Mouse (Mus musculus): ENCODE data around the gene Tmem211. TPM values are rescaled to one million over a fixed set of nuclear protein-coding genes. Genes with fewer than 3 reads are reported as not detected.

The Tmem211 gene
- not detected for polyA plus RNA-seq (2017; shearing (Covaris generic))

- no peak for ATAC-seq
Observed at GRCm38 (mm10) chr5:113226632-113227102, at the start of gene Tmem211. Gene Tmem211 (plus strand): TSS chr5:113226909.

GRCm38 (mm10) chr5:113179451-113179842 lies 47.3 kb upstream of the Tmem211 start:
- ATAC-seq = no peak

GRCm38 (mm10) chr5:113179843-113180682 lies 46.6 kb upstream of the Tmem211 start:
- ATAC-seq = no peak

GRCm38 (mm10) chr5:113180755-113181154 lies 46.0 kb upstream of the Tmem211 start:
- ATAC-seq = no peak

- ATAC-seq = no peak
Observed at GRCm38 (mm10) chr5:113181441-113181840, 45.3 kb upstream of the Tmem211 start.

- no peak for ATAC-seq
Observed at GRCm38 (mm10) chr5:113190558-113190957, 36.2 kb upstream of the Tmem211 start.

- no peak for ATAC-seq
Observed at GRCm38 (mm10) chr5:113191901-113192300, 34.8 kb upstream of the Tmem211 start.

GRCm38 (mm10) chr5:113193762-113194161 lies 32.9 kb upstream of the Tmem211 start:
- ATAC-seq = no peak

- ATAC-seq = no peak
Observed at GRCm38 (mm10) chr5:113195451-113195850, 31.3 kb upstream of the Tmem211 start.

GRCm38 (mm10) chr5:113195907-113196306 lies 30.8 kb upstream of the Tmem211 start:
- no peak for ATAC-seq

GRCm38 (mm10) chr5:113196916-113197794 lies 29.6 kb upstream of the Tmem211 start:
- ATAC-seq = no peak

GRCm38 (mm10) chr5:113199126-113199771 lies 27.5 kb upstream of the Tmem211 start:
- ATAC-seq = no peak

- ATAC-seq = no peak
Observed at GRCm38 (mm10) chr5:113199772-113200134, 27.0 kb upstream of the Tmem211 start.

GRCm38 (mm10) chr5:113204193-113204592 lies 22.5 kb upstream of the Tmem211 start:
- ATAC-seq = no peak

GRCm38 (mm10) chr5:113206670-113207352 lies 19.9 kb upstream of the Tmem211 start:
- no peak for ATAC-seq

- no peak for ATAC-seq
Observed at GRCm38 (mm10) chr5:113208048-113208447, 18.7 kb upstream of the Tmem211 start.

GRCm38 (mm10) chr5:113208622-113209400 lies 17.9 kb upstream of the Tmem211 start:
- no peak for ATAC-seq

GRCm38 (mm10) chr5:113209401-113209750 lies 17.3 kb upstream of the Tmem211 start:
- no peak for ATAC-seq

GRCm38 (mm10) chr5:113209898-113210297 lies 16.8 kb upstream of the Tmem211 start:
- no peak for ATAC-seq

- no peak for ATAC-seq
Observed at GRCm38 (mm10) chr5:113210314-113210713, 16.4 kb upstream of the Tmem211 start.

GRCm38 (mm10) chr5:113212156-113212835 lies 14.4 kb upstream of the Tmem211 start:
- ATAC-seq = no peak
